Mouse (Mus musculus) midbrain, postnatal 0 days (tissue): Measurements from ENCODE around the gene Cpeb3. TPM values are rescaled to one million over a fixed set of nuclear protein-coding genes. Genes with fewer than 3 reads are reported as not detected.
A peak's percentile ranks its signal among the peaks of the same experiment; 100 is the strongest.
"Not testable (repeated sequence)": the region's sequence is repeated elsewhere in the genome, so short reads cannot be mapped to it uniquely, and the experiment has no call there.

ENCODE experiments used
- ATAC-seq: fragments of 200-750 bp; cut with Nextera tagmentation; 2 replicates; pipeline ENCODE4 v1.8.0; 2017; ENCODE audit warnings: moderate number of reproducible peaks, mild to moderate bottlenecking, moderate TSS enrichment, moderate library complexity; ENCODE audit not compliant: low FRiP score
- DNase-seq: peaks from one replicate; pipeline ENCODE4 v3.0.0-alpha.2; 2015; ENCODE audit warnings: low spot score
- H3K27ac ChIP-seq: fragments of 300-500 bp; sonication (generic); 2 replicates; pipeline ENCODE4 v1.5.1; 2014; ENCODE audit warnings: low read depth, mild to moderate bottlenecking, low read length, mixed read lengths
- H3K27me3 ChIP-seq: fragments of 300-500 bp; sonication (generic); 2 replicates; pipeline ENCODE4 v1.6.1; 2014; ENCODE audit warnings: low read length, control low read depth, mixed read lengths; ENCODE audit not compliant: insufficient read depth
- H3K36me3 ChIP-seq: fragments of 300-500 bp; sonication (generic); 2 replicates; pipeline ENCODE4 v1.6.1; 2014; ENCODE audit warnings: low read length, control low read depth, mixed read lengths; ENCODE audit not compliant: insufficient read depth
- H3K4me1 ChIP-seq: fragments of 300-500 bp; sonication (generic); 2 replicates; pipeline ENCODE4 v1.6.1; 2014; ENCODE audit warnings: mild to moderate bottlenecking, control low read depth, antibody characterized with exemption, low read length, mixed read lengths; ENCODE audit not compliant: insufficient read depth
- H3K4me2 ChIP-seq: fragments of 300-500 bp; sonication (generic); 2 replicates; pipeline ENCODE4 v1.6.1; 2014; ENCODE audit warnings: low read depth, mild to moderate bottlenecking, low read length, mixed read lengths; ENCODE audit not compliant: poor library complexity, severe bottlenecking
- H3K4me3 ChIP-seq: fragments of 300-500 bp; sonication (generic); 2 replicates; pipeline ENCODE4 v1.5.1; 2014; ENCODE audit warnings: low read depth, mild to moderate bottlenecking, low read length, moderate library complexity
- H3K9ac ChIP-seq: fragments of 300-500 bp; sonication (generic); replicated peaks from 2 replicates; pipeline ENCODE4 v1.6.1; 2014; ENCODE audit warnings: mild to moderate bottlenecking, low read length, moderate library complexity, mixed read lengths; ENCODE audit not compliant: poor library complexity, severe bottlenecking
- H3K9me3 ChIP-seq: fragments of 300-500 bp; sonication (generic); 2 replicates; pipeline ENCODE4 v1.6.1; 2016; ENCODE audit warnings: low read length, control low read depth
- CTCF ChIP-seq: IDR thresholded peaks from 2 replicates; pipeline ENCODE4 v1.5.1; 2016; ENCODE audit warnings: antibody characterized with exemption, mild to moderate bottlenecking
- WGBS: fragments of 180-500 bp; shearing (Covaris S2); extraction: QIAGEN DNeasy Blood & Tissue Kit; methylation state at CpG from one replicate; pipeline ENCODE4 v1.1.7; 2014; 5-methylcytosine and 5-hydroxymethylcytosine counted together
- polyA plus RNA-seq: library from polyadenylated mRNA; unstranded; fragments of >200 nt; fragmentation: Nextera tagmentation; extraction: Ambion mirVana; gene quantifications from 2 replicates; pipeline ENCODE4 v1.2.1, GENCODE M21; 2015
- total RNA-seq: library from RNA; depleted of rRNA; stranded (reverse); fragments of >200 nt; gene quantifications from 2 replicates; pipeline ENCODE4 v1.2.3, GENCODE M21; 2014

The Cpeb3 gene
- total and polyA plus RNA-seq, 2 experiments from 2014 or later: 11.2 to 35.4 TPM

GRCm38 (mm10) chr19:37081467-37081866 lies 126.9 kb downstream of the Cpeb3 start:
- H3K9ac ChIP-seq: no peak overlapping the region
- ATAC-seq: no peak
- H3K4me3 ChIP-seq: no peak overlapping the region
- H3K4me2 ChIP-seq: no peak overlapping the region
- H3K27ac ChIP-seq: no peak overlapping the region
- no peaks in the 10 kb centered on the region for H3K4me1 ChIP-seq
- 64% methylated on average over 6 of the region's 6 CpGs for WGBS
- H3K9me3 ChIP-seq: no peaks in the 10 kb centered on the region
- H3K36me3 ChIP-seq: no peaks in the 10 kb centered on the region
- no peaks in the 10 kb centered on the region for H3K27me3 ChIP-seq
- no peak for DNase-seq
- TF ChIP-seq CTCF: peak; percentile 29

GRCm38 (mm10) chr19:37079151-37079550 lies 129.2 kb downstream of the Cpeb3 start:
- Histone ChIP-seq H3K4me1 (no peaks in the 10 kb centered on the region), H3K9me3 (no peaks in the 10 kb centered on the region), H3K4me2 (no peak overlapping the region), H3K4me3 (no peak overlapping the region), H3K36me3 (no peaks in the 10 kb centered on the region), H3K27ac (no peak overlapping the region), H3K27me3 (no peaks in the 10 kb centered on the region), H3K9ac (no peak overlapping the region)
- 73% methylated on average over 6 of the region's 6 CpGs for WGBS
- DNase-seq (no peak), ATAC-seq (no peak)
- TF ChIP-seq CTCF: no peak

DNA sequence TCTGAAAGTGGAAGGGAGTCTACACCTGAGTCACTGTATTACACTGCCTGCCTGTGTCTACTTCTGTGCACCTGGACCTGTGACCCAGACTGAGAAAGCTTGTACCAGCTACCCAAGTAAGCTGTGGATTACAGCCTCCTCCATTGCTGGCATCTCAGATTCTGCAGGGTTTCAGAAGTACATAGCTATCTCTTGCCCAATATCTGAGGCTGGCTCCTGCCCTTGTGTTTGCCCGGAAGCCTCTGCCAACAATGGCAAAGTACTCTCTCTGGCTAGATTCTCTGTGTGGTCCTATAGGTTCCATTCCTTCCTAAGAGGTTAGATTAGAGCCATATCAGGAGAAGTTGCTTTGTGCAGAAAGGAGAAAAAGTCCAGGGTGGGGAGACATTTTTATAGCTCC lies 129.8 kb downstream of the Cpeb3 start:
- Histone ChIP-seq H3K27me3 (no peaks in the 10 kb centered on the region), H3K9me3 (no peaks in the 10 kb centered on the region), H3K36me3 (no peaks in the 10 kb centered on the region), H3K4me3 (no peak overlapping the region), H3K27ac (no peak overlapping the region), H3K4me2 (no peak overlapping the region), H3K9ac (no peak overlapping the region), H3K4me1 (no peaks in the 10 kb centered on the region)
- DNase-seq: no peak
- no peak for ATAC-seq
- no peak for TF ChIP-seq CTCF
- WGBS: 96% methylated on average over 1 of the region's 1 CpGs

GRCm38 (mm10) chr19:37078064-37078463 lies 130.3 kb downstream of the Cpeb3 start:
- Histone ChIP-seq H3K4me3 (no peak overlapping the region), H3K27ac (no peak overlapping the region), H3K9me3 (no peaks in the 10 kb centered on the region), H3K9ac (no peak overlapping the region), H3K36me3 (no peaks in the 10 kb centered on the region), H3K27me3 (no peaks in the 10 kb centered on the region), H3K4me2 (no peak overlapping the region), H3K4me1 (no peaks in the 10 kb centered on the region)
- TF ChIP-seq CTCF: no peak
- DNase-seq (peak; percentile 24), ATAC-seq (no peak)
- 56% methylated on average over 4 of the region's 4 CpGs for WGBS

DNA sequence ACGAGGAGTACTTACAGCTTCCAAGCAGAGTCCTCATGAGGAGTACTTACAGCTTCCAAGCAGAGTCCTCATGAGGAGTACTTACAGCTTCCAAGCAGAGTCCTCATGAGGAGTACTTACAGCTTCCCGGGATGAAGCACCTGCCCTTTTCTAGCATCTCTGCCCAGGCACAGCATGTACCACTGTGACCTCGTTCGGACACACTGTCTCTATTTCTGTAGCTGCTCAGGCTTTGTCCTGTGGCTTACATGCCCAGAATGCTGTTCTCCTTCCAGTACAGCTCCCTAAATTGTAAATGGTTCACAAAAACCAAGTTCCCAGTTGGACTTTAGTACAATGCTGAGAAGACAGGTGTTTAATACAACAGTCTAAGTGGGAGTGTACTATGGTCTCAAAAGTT lies 131.1 kb downstream of the Cpeb3 start:
- not testable (repeated sequence) for H3K27me3 ChIP-seq, DNase-seq, H3K4me2 ChIP-seq, ATAC-seq, H3K4me3 ChIP-seq, H3K9me3 ChIP-seq, H3K36me3 ChIP-seq, H3K9ac ChIP-seq, H3K27ac ChIP-seq, H3K4me1 ChIP-seq
- 79% methylated on average over 4 of the region's 4 CpGs for WGBS

DNA sequence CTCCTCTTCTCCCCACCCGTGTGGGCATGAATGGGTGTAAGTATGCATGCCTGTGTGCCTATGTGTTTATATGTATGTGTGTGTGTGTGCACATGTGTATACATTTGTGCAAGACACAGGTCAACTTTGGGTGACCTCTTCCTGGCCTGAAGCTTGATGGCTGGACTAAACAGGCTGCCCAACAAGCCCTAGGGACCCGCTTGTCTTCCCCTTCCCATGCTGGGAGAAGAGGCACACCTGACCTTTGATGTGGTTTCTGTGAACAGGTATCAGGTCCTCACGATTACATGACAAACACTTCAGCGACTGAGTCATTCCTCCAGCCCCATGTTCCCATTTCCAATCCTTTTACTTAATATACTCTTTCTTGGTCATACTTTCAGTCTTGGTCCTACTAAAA lies 131.8 kb downstream of the Cpeb3 start:
- no peak overlapping the region for H3K27ac ChIP-seq
- TF ChIP-seq CTCF: no peak
- H3K27me3 ChIP-seq: no peaks in the 10 kb centered on the region
- WGBS: 87% methylated on average over 4 of the region's 4 CpGs
- ATAC-seq (no peak), DNase-seq (no peak)
- H3K4me1 ChIP-seq: no peaks in the 10 kb centered on the region
- no peaks in the 10 kb centered on the region for H3K9me3 ChIP-seq
- H3K36me3 ChIP-seq: no peaks in the 10 kb centered on the region
- H3K9ac ChIP-seq: no peak overlapping the region
- no peak overlapping the region for H3K4me2 ChIP-seq
- no peak overlapping the region for H3K4me3 ChIP-seq
